Mouse (Mus musculus) kidney, adult 2 months (tissue): ENCODE data around the gene Hist1h3d.

Source experiments
- CTCF ChIP-seq: fragments of 200-500 bp; conservative IDR thresholded peaks from 2 replicates; pipeline ENCODE4 v1.5.1; 2011; ENCODE audit warnings: low read depth, mild to moderate bottlenecking, control low read depth, low read length, moderate library complexity, mixed read lengths; ENCODE audit not compliant: insufficient read depth, insufficient read length
- POLR2A ChIP-seq: fragments of 200-500 bp; IDR thresholded peaks from one replicate; pipeline ENCODE4 v1.6.1; 2011; ENCODE audit warnings: low read depth, low read length, control low read depth

GRCm38 (mm10) chr13:23595622-23596372 lies 20.2 kb downstream of the Hist1h3d start:
- TF ChIP-seq CTCF, result no peak
- no peak for TF ChIP-seq POLR2A
